Mouse (Mus musculus) skeletal muscle tissue, postnatal 0 days (tissue): ENCODE results near the gene Gm438. TPM values are rescaled to one million over a fixed set of nuclear protein-coding genes. Genes with fewer than 3 reads are reported as not detected.

ENCODE experiments used
- polyA plus RNA-seq: library from polyadenylated mRNA; unstranded; fragments of >200 nt; fragmentation: Nextera tagmentation; extraction: Ambion mirVana; gene quantifications from 2 replicates; pipeline ENCODE4 v1.2.1, GENCODE M21; 2015

The Gm438 gene
- polyA plus RNA-seq: not detected in 2 replicates

GRCm38 (mm10) chr4:144786483-144786882, at the start of gene Gm438:
Gene Gm438 (minus strand): TSS chr4:144786583.

Other genes with a start within 250 kb of the Gm438 start
- gene Gm13124, start 221.4 kb downstream of the Gm438 start, polyA plus RNA-seq: not detected in 2 replicates
- gene Aadacl4, start 172.9 kb downstream of the Gm438 start, polyA plus RNA-seq: not detected in 2 replicates
- not detected in 2 replicates for gene Gm436, start 100.2 kb downstream of the Gm438 start, polyA plus RNA-seq
- 0.11 TPM in 1 of 2 replicates, not detected in the other for gene Gm13178, start 65.2 kb downstream of the Gm438 start, polyA plus RNA-seq
- 76.0 and 85.2 TPM in 2 replicates for gene Dhrs3, start 106.2 kb upstream of the Gm438 start, polyA plus RNA-seq